Mouse (Mus musculus) adrenal gland, postnatal 25 days (tissue): ENCODE results near the gene Ptn. TPM values are rescaled to one million over a fixed set of nuclear protein-coding genes. Genes with fewer than 3 reads are reported as not detected.
A peak's percentile ranks its signal among the peaks of the same experiment; 100 is the strongest.

ENCODE experiments used
- DNase-seq: peaks from one replicate; pipeline ENCODE4 v3.0.0; 2021; ENCODE audit warnings: mixed read lengths
- long read RNA-seq: library from polyadenylated mRNA; stranded (forward); transcript quantifications from one replicate; pipeline ENCODE4 v2.0.0, GENCODE M21; 2021
- total RNA-seq: library from RNA; stranded (reverse); gene quantifications from 2 replicates; pipeline ENCODE4 v1.2.3, GENCODE M21; 2021

The Ptn gene
- 48.5 and 67.4 TPM in 2 replicates for total RNA-seq
- long read RNA-seq, transcript Ptn-201 (5 exons, 1,614 nt), result major isoform, 84 of 92 reads
- long read RNA-seq, partial matches to known transcripts, result 2 of 92 reads
- long read RNA-seq, other reads (novel, unspliced or antisense), result 5 of 92 reads

GRCm38 (mm10) chr6:36809747-36810285, at the start of gene Ptn:
TSS of gene Ptn (minus strand) at chr6:36810220.
- peak; percentile 28 for DNase-seq

- no peak for DNase-seq
These were observed 48.4 kb upstream of the Ptn start for GRCm38 (mm10) chr6:36858258-36859041.

GRCm38 (mm10) chr6:36857627-36858257, 47.7 kb upstream of the Ptn start:
- DNase-seq, result no peak

- peak; percentile 85 for DNase-seq
These were observed 40.6 kb upstream of the Ptn start for GRCm38 (mm10) chr6:36850422-36851129.

- no peak for DNase-seq
These were observed 35.3 kb upstream of the Ptn start for GRCm38 (mm10) chr6:36845288-36845687.

- DNase-seq, result no peak
These were observed 34.2 kb upstream of the Ptn start for GRCm38 (mm10) chr6:36844258-36844657.

- no peak for DNase-seq
These were observed 33.0 kb upstream of the Ptn start for GRCm38 (mm10) chr6:36843031-36843488.

- no peak for DNase-seq
These were observed 32.3 kb upstream of the Ptn start for GRCm38 (mm10) chr6:36842101-36842922.

GRCm38 (mm10) chr6:36841701-36842100, 31.7 kb upstream of the Ptn start:
- no peak for DNase-seq

GRCm38 (mm10) chr6:36841174-36841573, 31.2 kb upstream of the Ptn start:
- DNase-seq, result no peak

- no peak for DNase-seq
These were observed 28.7 kb upstream of the Ptn start for GRCm38 (mm10) chr6:36838747-36839146.

GRCm38 (mm10) chr6:36835351-36835750, 25.3 kb upstream of the Ptn start:
- DNase-seq, result no peak

- no peak for DNase-seq
These were observed 24.8 kb upstream of the Ptn start for GRCm38 (mm10) chr6:36834695-36835265.

GRCm38 (mm10) chr6:36832681-36833080, 22.7 kb upstream of the Ptn start:
- no peak for DNase-seq

GRCm38 (mm10) chr6:36832207-36832606, 22.2 kb upstream of the Ptn start:
- no peak for DNase-seq

GRCm38 (mm10) chr6:36830371-36830925, 20.4 kb upstream of the Ptn start:
- no peak for DNase-seq

- no peak for DNase-seq
These were observed 9.7 kb upstream of the Ptn start for GRCm38 (mm10) chr6:36819784-36820050.

- peak; percentile 80 for DNase-seq
These were observed 9.2 kb upstream of the Ptn start for GRCm38 (mm10) chr6:36819019-36819783.

- DNase-seq, result no peak
These were observed 8.4 kb upstream of the Ptn start for GRCm38 (mm10) chr6:36818281-36819018.

GRCm38 (mm10) chr6:36816666-36817065, 6.6 kb upstream of the Ptn start:
- peak; percentile 20 for DNase-seq
